Mouse (Mus musculus) adrenal gland, postnatal 0 days (tissue): Measurements from ENCODE around the gene Desi1. TPM values are rescaled to one million over a fixed set of nuclear protein-coding genes. Genes with fewer than 3 reads are reported as not detected.

Source experiments
- polyA plus RNA-seq: library from polyadenylated mRNA; unstranded; fragments of >200 nt; fragmentation: Nextera tagmentation; extraction: Ambion mirVana; gene quantifications from 2 replicates; pipeline ENCODE4 v1.2.1, GENCODE M21; 2015

Gene Desi1
- polyA plus RNA-seq = 28.6 and 66.0 TPM in 2 replicates

GRCm38 (mm10) chr15:82033762-82034161 lies at the start of gene Desi1:
Gene Desi1, minus strand, starts transcription at chr15:82033862.

GRCm38 (mm10) chr15:82069898-82070297 lies 36.2 kb upstream of the Desi1 start, which contains the start of gene Mei1:
Gene Mei1, plus strand, starts transcription at chr15:82069996.

GRCm38 (mm10) chr15:82058719-82059201 lies 25.1 kb upstream of the Desi1 start, which contains the start of gene 4930407I10Rik:
Gene 4930407I10Rik, plus strand, starts transcription at chr15:82059151.

GRCm38 (mm10) chr15:82047080-82047883 lies 13.6 kb upstream of the Desi1 start, which contains the start of gene Snu13:
Gene Snu13, minus strand, starts transcription at chr15:82047598.

GRCm38 (mm10) chr15:81987646-81988045 lies 46.0 kb downstream of the Desi1 start, which contains the start of gene Xrcc6:
Gene Xrcc6, plus strand, starts transcription at chr15:81987835.

GRCm38 (mm10) chr15:81980321-81980720 lies 53.3 kb downstream of the Desi1 start, which contains the start of gene 1700029P11Rik:
Gene 1700029P11Rik, plus strand, starts transcription at chr15:81980540.

GRCm38 (mm10) chr15:81960171-81961077 lies 73.2 kb downstream of the Desi1 start, which contains the start of gene Pmm1:
Gene Pmm1, minus strand, starts transcription at chr15:81960930.

Other genes starting within 250 kb of the Desi1 start
- gene Tef, start 231.4 kb downstream of the Desi1 start, polyA plus RNA-seq = 28.3 and 34.4 TPM in 2 replicates
- gene Tob2, start 175.1 kb downstream of the Desi1 start, polyA plus RNA-seq = 19.7 and 22.3 TPM in 2 replicates
- 53.5 and 65.5 TPM in 2 replicates for gene Phf5a, start 162.0 kb downstream of the Desi1 start, polyA plus RNA-seq
- gene Aco2, start 161.6 kb downstream of the Desi1 start, polyA plus RNA-seq = 101 and 150 TPM in 2 replicates
- 57.3 and 83.5 TPM in 2 replicates for gene Polr3h, start 107.6 kb downstream of the Desi1 start, polyA plus RNA-seq
- 31.4 and 48.3 TPM in 2 replicates for gene Csdc2, start 97.1 kb downstream of the Desi1 start, polyA plus RNA-seq
- 89.3 and 111 TPM in 2 replicates for gene Pmm1, start 72.9 kb downstream of the Desi1 start, polyA plus RNA-seq
- gene 1700029P11Rik, start 53.3 kb downstream of the Desi1 start, polyA plus RNA-seq = not detected in 2 replicates
- gene Xrcc6, start 46.0 kb downstream of the Desi1 start, polyA plus RNA-seq = 64.9 and 130 TPM in 2 replicates
- 171 and 189 TPM in 2 replicates for gene Snu13, start 13.7 kb upstream of the Desi1 start, polyA plus RNA-seq
- gene 4930407I10Rik, start 25.3 kb upstream of the Desi1 start, polyA plus RNA-seq = not detected in 2 replicates
- gene Mei1, start 36.1 kb upstream of the Desi1 start, polyA plus RNA-seq = not detected in 2 replicates
- gene Ccdc134, start 94.1 kb upstream of the Desi1 start, polyA plus RNA-seq = 5.3 and 5.7 TPM in 2 replicates
- 53.9 and 76.2 TPM in 2 replicates for gene Srebf2, start 113.3 kb upstream of the Desi1 start, polyA plus RNA-seq
- gene Shisa8, start 179.0 kb upstream of the Desi1 start, polyA plus RNA-seq = 0.25 and 0.27 TPM in 2 replicates
- 0.16 and 0.26 TPM in 2 replicates for gene Tnfrsf13c, start 190.5 kb upstream of the Desi1 start, polyA plus RNA-seq
- gene Cenpm, start 210.9 kb upstream of the Desi1 start, polyA plus RNA-seq = 24.4 and 24.9 TPM in 2 replicates
- 0.25 and 0.44 TPM in 2 replicates for gene 1500009C09Rik, start 218.5 kb upstream of the Desi1 start, polyA plus RNA-seq
- 8.6 and 22.3 TPM in 2 replicates for gene Sept3, start 241.0 kb upstream of the Desi1 start, polyA plus RNA-seq